Mouse (Mus musculus) MEL (cell line): ENCODE data around the gene Sim2. TPM values are rescaled to one million over a fixed set of nuclear protein-coding genes. Genes with fewer than 3 reads are reported as not detected.

Experiments used
- DNase-seq: peaks from one replicate; pipeline ENCODE4 v3.0.0; 2011; ENCODE audit warnings: low read depth, low spot score
- H3K27ac ChIP-seq: 2 replicates; pipeline ENCODE4 v1.5.1; 2012; ENCODE audit warnings: low read depth, mild to moderate bottlenecking, control low read depth, low read length, moderate library complexity; ENCODE audit not compliant: control insufficient read depth
- H3K27me3 ChIP-seq, 2 experiments: fragments of 150-350 bp in 1 of 2; sonication (generic) in 1 of 2; 2 replicates each; pipeline ENCODE4 v1.6.1; 2012; ENCODE audit warnings: low read length in 2 of 2, mild to moderate bottlenecking in 2 of 2, improper control_type of control experiment in 1 of 2, moderate library complexity in 1 of 2; ENCODE audit not compliant: insufficient read depth in 2 of 2, control insufficient read depth in 1 of 2
- H3K36me3 ChIP-seq, 2 experiments: 2 replicates each; pipeline ENCODE4 v1.6.1; 2012 to 2014; ENCODE audit warnings: low read length in 2 of 2, improper control_type of control experiment in 1 of 2, inconsistent platforms in 1 of 2, mild to moderate bottlenecking in 1 of 2; ENCODE audit not compliant: insufficient read depth in 2 of 2, control insufficient read depth in 1 of 2
- H3K4me1 ChIP-seq, 2 experiments: fragments of 150-350 bp in 1 of 2; sonication (generic) in 1 of 2; 2 replicates each; pipeline ENCODE4 v1.6.1; 2012; ENCODE audit warnings: low read length in 2 of 2, improper control_type of control experiment in 1 of 2, mild to moderate bottlenecking in 1 of 2; ENCODE audit not compliant: insufficient read depth in 2 of 2, control insufficient read depth in 1 of 2
- H3K4me3 ChIP-seq, 2 experiments: fragments of 150-350 bp in 1 of 2; sonication (generic) in 1 of 2; 2 replicates each; pipeline ENCODE4 v1.5.1; 2012; ENCODE audit warnings: low read depth in 2 of 2, low read length in 2 of 2, mild to moderate bottlenecking in 2 of 2, moderate library complexity in 2 of 2, control low read depth in 1 of 2, improper control_type of control experiment in 1 of 2; ENCODE audit not compliant: control insufficient read depth in 1 of 2, insufficient read depth in 1 of 2
- H3K79me2 ChIP-seq: 2 replicates; pipeline ENCODE4 v1.6.1; 2012; ENCODE audit warnings: mild to moderate bottlenecking, low read length, moderate library complexity; ENCODE audit not compliant: control insufficient read depth, poor library complexity, insufficient read depth
- H3K9ac ChIP-seq: 2 replicates; pipeline ENCODE4 v1.6.1; 2012; ENCODE audit warnings: low read depth, mild to moderate bottlenecking, control low read depth, low read length, moderate library complexity; ENCODE audit not compliant: control insufficient read depth, poor library complexity, severe bottlenecking
- H3K9me3 ChIP-seq: fragments of 150-350 bp; sonication (generic); replicated peaks from 2 replicates; pipeline ENCODE4 v1.6.1; 2012; ENCODE audit warnings: mild to moderate bottlenecking, low read length, improper control_type of control experiment, moderate library complexity; ENCODE audit not compliant: insufficient read depth
- BHLHE40 ChIP-seq: IDR thresholded peaks from 2 replicates; pipeline ENCODE4 v1.6.1; 2012; ENCODE audit warnings: low read depth, mild to moderate bottlenecking, inconsistent platforms, low read length, improper control_type of control experiment, borderline replicate concordance
- CHD2 ChIP-seq: IDR thresholded peaks from 2 replicates; pipeline ENCODE4 v1.6.1; 2011; ENCODE audit warnings: low read length, improper control_type of control experiment
- ELF1 ChIP-seq: IDR thresholded peaks from 2 replicates; pipeline ENCODE4 v1.6.1; 2014; ENCODE audit warnings: low read depth, mild to moderate bottlenecking, inconsistent platforms, low read length, improper control_type of control experiment, moderate library complexity
- ETS1 ChIP-seq: IDR thresholded peaks from 2 replicates; pipeline ENCODE4 v1.6.1; 2012; ENCODE audit warnings: low read depth, mild to moderate bottlenecking, inconsistent platforms, low read length, improper control_type of control experiment, moderate library complexity
- GATA1 ChIP-seq: IDR thresholded peaks from 2 replicates; pipeline ENCODE4 v1.6.1; 2011; ENCODE audit warnings: low read depth, low read length, improper control_type of control experiment
- HCFC1 ChIP-seq: IDR thresholded peaks from 2 replicates; pipeline ENCODE4 v1.6.1; 2012; ENCODE audit warnings: low read depth, mild to moderate bottlenecking, inconsistent platforms, low read length, improper control_type of control experiment, moderate library complexity
- KAT2A ChIP-seq: conservative IDR thresholded peaks from 2 replicates; pipeline ENCODE4 v1.6.1; 2012; ENCODE audit warnings: low read depth, low read length, improper control_type of control experiment, inconsistent platforms
- MAFK ChIP-seq: IDR thresholded peaks from 2 replicates; pipeline ENCODE4 v1.6.1; 2011; ENCODE audit warnings: low read depth, mild to moderate bottlenecking, low read length, improper control_type of control experiment, borderline replicate concordance
- MAZ ChIP-seq: IDR thresholded peaks from 2 replicates; pipeline ENCODE4 v1.6.1; 2012; ENCODE audit warnings: low read depth, mild to moderate bottlenecking, inconsistent platforms, low read length, improper control_type of control experiment
- MEF2A ChIP-seq: IDR thresholded peaks from 2 replicates; pipeline ENCODE4 v1.6.1; 2014; ENCODE audit warnings: low read depth, mild to moderate bottlenecking, inconsistent platforms, low read length, improper control_type of control experiment; ENCODE audit not compliant: poor library complexity, insufficient replicate concordance, severe bottlenecking; ENCODE audit errors: extremely low read depth
- MXI1 ChIP-seq: IDR thresholded peaks from 2 replicates; pipeline ENCODE4 v1.6.1; 2011; ENCODE audit warnings: mild to moderate bottlenecking, low read depth, low read length, improper control_type of control experiment
- MYB ChIP-seq: IDR thresholded peaks from 2 replicates; pipeline ENCODE4 v1.6.1; 2011; ENCODE audit warnings: mild to moderate bottlenecking, low read depth, low read length, improper control_type of control experiment
- MYC ChIP-seq: IDR thresholded peaks from 2 replicates; pipeline ENCODE4 v1.6.1; 2011; ENCODE audit warnings: low read depth, mild to moderate bottlenecking, low read length, improper control_type of control experiment, moderate library complexity
- POLR2A ChIP-seq, 2 experiments: IDR thresholded peaks; 2 replicates each; pipeline ENCODE4 v1.6.1; 2011 to 2012; ENCODE audit warnings: low read length in 2 of 2, mild to moderate bottlenecking in 2 of 2, control low read depth in 1 of 2, improper control_type of control experiment in 1 of 2, low read depth in 1 of 2, moderate library complexity in 1 of 2; ENCODE audit not compliant: control insufficient read depth in 1 of 2, insufficient read depth in 1 of 2, poor library complexity in 1 of 2
- POLR2AphosphoS5 ChIP-seq: IDR thresholded peaks from 2 replicates; pipeline ENCODE4 v1.6.1; 2012; ENCODE audit warnings: low read depth, borderline replicate concordance, mild to moderate bottlenecking, inconsistent platforms, low read length, moderate library complexity, mixed read lengths
- SMC3 ChIP-seq: IDR thresholded peaks from 2 replicates; pipeline ENCODE4 v1.6.1; 2011; ENCODE audit warnings: low read depth, low read length, improper control_type of control experiment
- TAL1 ChIP-seq: IDR thresholded peaks from 2 replicates; pipeline ENCODE4 v1.6.1; 2012; ENCODE audit warnings: mild to moderate bottlenecking, inconsistent platforms, low read length, moderate library complexity, mixed read lengths
- UBTF ChIP-seq: IDR thresholded peaks from 2 replicates; pipeline ENCODE4 v1.6.1; 2012; ENCODE audit warnings: low read depth, mild to moderate bottlenecking, inconsistent platforms, low read length, improper control_type of control experiment, moderate library complexity, borderline replicate concordance; ENCODE audit not compliant: insufficient read depth
- ZKSCAN1 ChIP-seq: IDR thresholded peaks from 2 replicates; pipeline ENCODE4 v1.6.1; 2012; ENCODE audit warnings: low read depth, mild to moderate bottlenecking, inconsistent platforms, low read length, improper control_type of control experiment, moderate library complexity
- polyA plus RNA-seq, 2 experiments: library from polyadenylated mRNA; stranded (reverse) in 1 of 2; unstranded in 1 of 2; fragments of >175 nt in 1 of 2; fragments of >200 nt in 1 of 2; gene quantifications; 2 replicates each; pipeline versions ENCODE4 v1.2.1 to v1.2.4; 2012; ENCODE audit warnings: low replicate concordance in 2 of 2, low read depth in 1 of 2; ENCODE audit not compliant: insufficient read length in 2 of 2, insufficient read depth in 1 of 2, missing spikeins in 1 of 2
- total RNA-seq: library from RNA; depleted of rRNA; stranded (reverse); fragments of 300-350 nt; gene quantifications from 2 replicates; pipeline ENCODE4 v1.2.3, GENCODE M21; 2012

Gene Sim2
- total and polyA plus RNA-seq, 3 experiments: not detected

GRCm38 (mm10) chr16:94082960-94083847 is 1.5 kb upstream of the Sim2 start:
- no peaks in the 10 kb centered on the region for H3K36me3 ChIP-seq
- H3K4me3 ChIP-seq: no peak overlapping the region
- no peaks in the 10 kb centered on the region for H3K4me1 ChIP-seq
- H3K9me3 ChIP-seq: no peaks in the 10 kb centered on the region
- no peak overlapping the region for H3K9ac ChIP-seq
- no peak for DNase-seq
- H3K27me3 ChIP-seq: peaks cover 0 to 1% of the 10 kb centered on the region in 2 experiments; a peak in 2 of 4 replicates
- no peaks in the 10 kb centered on the region for H3K79me2 ChIP-seq
- TF ChIP-seq MAZ: no peak
- TF ChIP-seq ELF1: no peak
- no peak for TF ChIP-seq MYC
- no peak for TF ChIP-seq MAFK
- TF ChIP-seq GATA1: no peak
- TF ChIP-seq POLR2A (IDR thresholded peaks at IDR 0.05; ENCODE audit: control insufficient read depth in 1 of 2, insufficient read depth in 1 of 2, low read depth in 1 of 2, low read length in 2 of 2, poor library complexity in 1 of 2): no peak
- no peak for TF ChIP-seq MXI1
- no peak for TF ChIP-seq SMC3
- no peak for TF ChIP-seq UBTF
- no peak for TF ChIP-seq POLR2AphosphoS5
- no peak for TF ChIP-seq BHLHE40
- no peak for TF ChIP-seq ETS1
- no peak for TF ChIP-seq TAL1
- no peak for TF ChIP-seq MEF2A
- TF ChIP-seq KAT2A: no peak
- no peak for TF ChIP-seq CHD2
- TF ChIP-seq HCFC1: no peak
- no peak for TF ChIP-seq MYB
- TF ChIP-seq ZKSCAN1: no peak
- no peak overlapping the region for H3K27ac ChIP-seq
